Mouse (Mus musculus): ENCODE data around the gene Ube3b. TPM values are rescaled to one million over a fixed set of nuclear protein-coding genes. Genes with fewer than 3 reads are reported as not detected.
A peak's percentile ranks its signal among the peaks of the same experiment; 100 is the strongest.

The Ube3b gene
- polyA plus RNA-seq (2015; fragmentation: Nextera tagmentation; extraction: Ambion mirVana) = 44.9 and 47.5 TPM in 2 replicates

- Histone ChIP-seq H3K4me3 (replicated peaks; ENCODE audit: low read length) (peak within 1 kb of the TSS; percentile 62), H3K9me3 (ENCODE audit: control insufficient read depth, low read length) (no peaks in the 10 kb centered on the region), H3K36me3 (ENCODE audit: control insufficient read depth, insufficient read depth) (peaks cover 9% of the 10 kb centered on the region), H3K27ac (ENCODE audit: low read length) (peak within 1 kb of the TSS; percentile 87), H3K9ac (replicated peaks; ENCODE audit: low read depth, low read length) (peak within 1 kb of the TSS; percentile 85), H3K4me2 (ENCODE audit: low read length) (peak within 1 kb of the TSS; percentile 97), H3K27me3 (replicated peaks; ENCODE audit: control insufficient read depth, insufficient read depth, low read length) (no peaks in the 10 kb centered on the region), H3K4me1 (replicated peaks; ENCODE audit: control insufficient read depth, insufficient read depth, low read length) (peaks cover 40% of the 10 kb centered on the region)
- under 1% methylated on average over 69 of the region's 74 CpGs for WGBS
- peak; percentile 96 for ATAC-seq
Observed at GRCm38 (mm10) chr5:114380209-114381012, at the start of gene Ube3b, which contains the start of gene Kctd10. Gene Ube3b (plus strand): TSS chr5:114380607. Gene Kctd10 (minus strand): TSS chr5:114380508.

GRCm38 (mm10) chr5:114342996-114343395 lies 37.4 kb upstream of the Ube3b start:
- Histone ChIP-seq H3K9me3 (ENCODE audit: control insufficient read depth, low read length) (no peaks in the 10 kb centered on the region), H3K4me2 (ENCODE audit: low read length) (no peak overlapping the region), H3K27ac (ENCODE audit: low read length) (no peak overlapping the region), H3K4me3 (replicated peaks; ENCODE audit: low read length) (no peak overlapping the region), H3K36me3 (ENCODE audit: control insufficient read depth, insufficient read depth) (no peaks in the 10 kb centered on the region), H3K27me3 (replicated peaks; ENCODE audit: control insufficient read depth, insufficient read depth, low read length) (no peaks in the 10 kb centered on the region), H3K4me1 (replicated peaks; ENCODE audit: control insufficient read depth, insufficient read depth, low read length) (no peaks in the 10 kb centered on the region), H3K9ac (replicated peaks; ENCODE audit: low read depth, low read length) (no peak overlapping the region)
- WGBS = 90% methylated on average over 5 of the region's 5 CpGs
- no peak for ATAC-seq

GRCm38 (mm10) chr5:114343612-114344011 lies 36.8 kb upstream of the Ube3b start:
- 86% methylated on average over 7 of the region's 7 CpGs for WGBS
- H3K4me1 ChIP-seq (replicated peaks; ENCODE audit: control insufficient read depth, insufficient read depth, low read length) = no peaks in the 10 kb centered on the region
- no peak overlapping the region for H3K27ac ChIP-seq (ENCODE audit: low read length)
- H3K9me3 ChIP-seq (ENCODE audit: control insufficient read depth, low read length) = no peaks in the 10 kb centered on the region
- H3K4me2 ChIP-seq (ENCODE audit: low read length) = no peak overlapping the region
- ATAC-seq = no peak
- H3K36me3 ChIP-seq (ENCODE audit: control insufficient read depth, insufficient read depth) = no peaks in the 10 kb centered on the region
- H3K27me3 ChIP-seq (replicated peaks; ENCODE audit: control insufficient read depth, insufficient read depth, low read length) = no peaks in the 10 kb centered on the region
- H3K9ac ChIP-seq (replicated peaks; ENCODE audit: low read depth, low read length) = no peak overlapping the region
- H3K4me3 ChIP-seq (replicated peaks; ENCODE audit: low read length) = no peak overlapping the region

- ATAC-seq = no peak
- 71% methylated on average over 3 of the region's 3 CpGs for WGBS
- Histone ChIP-seq H3K27ac (ENCODE audit: low read length) (no peak overlapping the region), H3K9ac (replicated peaks; ENCODE audit: low read depth, low read length) (no peak overlapping the region), H3K9me3 (ENCODE audit: control insufficient read depth, low read length) (no peaks in the 10 kb centered on the region), H3K4me2 (ENCODE audit: low read length) (no peak overlapping the region), H3K36me3 (ENCODE audit: control insufficient read depth, insufficient read depth) (no peaks in the 10 kb centered on the region), H3K4me1 (replicated peaks; ENCODE audit: control insufficient read depth, insufficient read depth, low read length) (no peaks in the 10 kb centered on the region), H3K27me3 (replicated peaks; ENCODE audit: control insufficient read depth, insufficient read depth, low read length) (no peaks in the 10 kb centered on the region), H3K4me3 (replicated peaks; ENCODE audit: low read length) (no peak overlapping the region)
Observed at GRCm38 (mm10) chr5:114345538-114345937, 34.9 kb upstream of the Ube3b start.

- Histone ChIP-seq H3K36me3 (ENCODE audit: control insufficient read depth, insufficient read depth) (no peaks in the 10 kb centered on the region), H3K4me1 (replicated peaks; ENCODE audit: control insufficient read depth, insufficient read depth, low read length) (no peaks in the 10 kb centered on the region), H3K9ac (replicated peaks; ENCODE audit: low read depth, low read length) (no peak overlapping the region), H3K4me2 (ENCODE audit: low read length) (no peak overlapping the region), H3K27me3 (replicated peaks; ENCODE audit: control insufficient read depth, insufficient read depth, low read length) (no peaks in the 10 kb centered on the region), H3K4me3 (replicated peaks; ENCODE audit: low read length) (no peak overlapping the region), H3K9me3 (ENCODE audit: control insufficient read depth, low read length) (no peaks in the 10 kb centered on the region), H3K27ac (ENCODE audit: low read length) (no peak overlapping the region)
- 79% methylated on average over 10 of the region's 10 CpGs for WGBS
- no peak for ATAC-seq
Observed at GRCm38 (mm10) chr5:114347005-114347404, 33.4 kb upstream of the Ube3b start.

GRCm38 (mm10) chr5:114351490-114351889 lies 28.9 kb upstream of the Ube3b start:
- H3K4me3 ChIP-seq (replicated peaks; ENCODE audit: low read length) = no peak overlapping the region
- H3K36me3 ChIP-seq (ENCODE audit: control insufficient read depth, insufficient read depth) = no peaks in the 10 kb centered on the region
- WGBS = 62% methylated on average over 10 of the region's 10 CpGs

GRCm38 (mm10) chr5:114356250-114356935 lies 24.0 kb upstream of the Ube3b start:
- Histone ChIP-seq H3K4me2 (ENCODE audit: low read length) (no peak overlapping the region), H3K4me1 (replicated peaks; ENCODE audit: control insufficient read depth, insufficient read depth, low read length) (peaks cover 24% of the 10 kb centered on the region), H3K4me3 (replicated peaks; ENCODE audit: low read length) (no peak overlapping the region), H3K9me3 (ENCODE audit: control insufficient read depth, low read length) (no peaks in the 10 kb centered on the region), H3K27ac (ENCODE audit: low read length) (peak overlapping the region; percentile 72), H3K36me3 (ENCODE audit: control insufficient read depth, insufficient read depth) (peaks cover 4% of the 10 kb centered on the region; the same call in 1 of the 2 replicates), H3K27me3 (replicated peaks; ENCODE audit: control insufficient read depth, insufficient read depth, low read length) (no peaks in the 10 kb centered on the region), H3K9ac (replicated peaks; ENCODE audit: low read depth, low read length) (no peak overlapping the region)
- ATAC-seq = peak; percentile 68
- 12% methylated on average over 7 of the region's 7 CpGs for WGBS

More at GRCm38 (mm10) chr5:114351490-114351889, 28.9 kb upstream of the Ube3b start:
- no peak overlapping the region for H3K9ac ChIP-seq (replicated peaks; ENCODE audit: low read depth, low read length)
- H3K9me3 ChIP-seq (ENCODE audit: control insufficient read depth, low read length) = no peaks in the 10 kb centered on the region
- ATAC-seq = no peak
- H3K27me3 ChIP-seq (replicated peaks; ENCODE audit: control insufficient read depth, insufficient read depth, low read length) = no peaks in the 10 kb centered on the region
- peaks cover 1% of the 10 kb centered on the region for H3K4me1 ChIP-seq (replicated peaks; ENCODE audit: control insufficient read depth, insufficient read depth, low read length)
- no peak overlapping the region for H3K27ac ChIP-seq (ENCODE audit: low read length)
- H3K4me2 ChIP-seq (ENCODE audit: low read length) = no peak overlapping the region

- H3K36me3 ChIP-seq (ENCODE audit: control insufficient read depth, insufficient read depth) = peaks cover 6% of the 10 kb centered on the region; the same call in 1 of the 2 replicates
- peak; percentile 39 for ATAC-seq
Observed at GRCm38 (mm10) chr5:114356936-114357751, 23.3 kb upstream of the Ube3b start.

GRCm38 (mm10) chr5:114358833-114359232 lies 21.6 kb upstream of the Ube3b start:
- no peak overlapping the region for H3K4me2 ChIP-seq (ENCODE audit: low read length)
- no peak overlapping the region for H3K9ac ChIP-seq (replicated peaks; ENCODE audit: low read depth, low read length)
- WGBS = 55% methylated on average over 10 of the region's 10 CpGs
- ATAC-seq = no peak
- H3K36me3 ChIP-seq (ENCODE audit: control insufficient read depth, insufficient read depth) = peaks cover 9% of the 10 kb centered on the region; the same call in 1 of the 2 replicates
- no peaks in the 10 kb centered on the region for H3K27me3 ChIP-seq (replicated peaks; ENCODE audit: control insufficient read depth, insufficient read depth, low read length)
- H3K4me3 ChIP-seq (replicated peaks; ENCODE audit: low read length) = no peak overlapping the region
- no peak overlapping the region for H3K27ac ChIP-seq (ENCODE audit: low read length)
- peaks cover 24% of the 10 kb centered on the region for H3K4me1 ChIP-seq (replicated peaks; ENCODE audit: control insufficient read depth, insufficient read depth, low read length)
- no peaks in the 10 kb centered on the region for H3K9me3 ChIP-seq (ENCODE audit: control insufficient read depth, low read length)

More at GRCm38 (mm10) chr5:114356936-114357751, 23.3 kb upstream of the Ube3b start:
- peaks cover 24% of the 10 kb centered on the region for H3K4me1 ChIP-seq (replicated peaks; ENCODE audit: control insufficient read depth, insufficient read depth, low read length)
- H3K27ac ChIP-seq (ENCODE audit: low read length) = peak overlapping the region; percentile 72
- H3K9me3 ChIP-seq (ENCODE audit: control insufficient read depth, low read length) = no peaks in the 10 kb centered on the region
- H3K9ac ChIP-seq (replicated peaks; ENCODE audit: low read depth, low read length) = no peak overlapping the region
- WGBS = 46% methylated on average over 23 of the region's 23 CpGs
- no peak overlapping the region for H3K4me2 ChIP-seq (ENCODE audit: low read length)
- H3K4me3 ChIP-seq (replicated peaks; ENCODE audit: low read length) = no peak overlapping the region
- H3K27me3 ChIP-seq (replicated peaks; ENCODE audit: control insufficient read depth, insufficient read depth, low read length) = no peaks in the 10 kb centered on the region

All from forebrain, embryonic 16.5 days (tissue).